Mouse (Mus musculus): ENCODE data around the gene Elf2. TPM values are rescaled to one million over a fixed set of nuclear protein-coding genes. Genes with fewer than 3 reads are reported as not detected.

The Elf2 gene
- 34.2 and 49.0 TPM in 2 replicates for polyA plus RNA-seq (2012; rRNA removed)

GRCm38 (mm10) chr3:51340552-51341267 is at the start of gene Elf2:
Elf2 (minus strand) TSS chr3:51340663.

GRCm38 (mm10) chr3:51224363-51225225 is 115.9 kb downstream of the Elf2 start, which contains the start of gene Noct:
Noct (plus strand) TSS chr3:51224447.

Other genes starting within 250 kb of the Elf2 start
- 55.4 and 63.1 TPM in 2 replicates for gene Noct, start 116.2 kb downstream of the Elf2 start, polyA plus RNA-seq (2012; rRNA removed)
- gene Mgarp, start 56.1 kb upstream of the Elf2 start, polyA plus RNA-seq (2012; rRNA removed) = 0.47 and 1.3 TPM in 2 replicates
- gene Ndufc1, start 68.3 kb upstream of the Elf2 start, polyA plus RNA-seq (2012; rRNA removed) = 200 and 266 TPM in 2 replicates
- 0.91 and 1.2 TPM in 2 replicates for gene Naa15, start 74.5 kb upstream of the Elf2 start, polyA plus RNA-seq (2012; rRNA removed)
- 8.6 and 10.1 TPM in 2 replicates for gene Rab33b, start 143.3 kb upstream of the Elf2 start, polyA plus RNA-seq (2012; rRNA removed)
- 15.2 and 17.1 TPM in 2 replicates for gene Setd7, start 220.2 kb upstream of the Elf2 start, polyA plus RNA-seq (2012; rRNA removed)